Mouse (Mus musculus): ENCODE measurements around the gene Tgfb3.

DNA sequence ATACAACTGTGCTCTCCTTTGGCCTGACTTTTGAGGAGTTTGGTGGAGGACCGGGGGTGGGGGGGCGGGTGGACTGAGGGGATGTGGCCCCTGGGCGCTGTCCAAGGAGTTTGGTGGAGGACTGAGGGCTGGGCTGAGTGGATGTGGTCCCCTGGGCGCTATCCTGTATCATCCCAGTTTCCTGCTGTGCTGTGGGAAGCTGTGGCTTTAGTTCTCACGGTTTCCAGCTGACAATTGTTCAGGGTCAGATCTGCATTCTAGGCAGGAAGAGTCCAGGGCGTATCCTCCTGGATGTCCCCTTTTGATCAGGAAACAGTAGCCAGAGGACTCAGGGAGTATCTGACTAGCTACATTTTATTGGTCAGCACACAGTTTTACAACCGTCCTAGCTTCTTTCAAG is 9.2 kb upstream of the Tgfb3 start:
- TF ChIP-seq CTCF (IDR thresholded peaks at IDR 0.05; ENCODE audit: extremely low read depth, insufficient read length, insufficient replicate concordance, low read depth, low read length) (no peak), POLR2A (IDR thresholded peaks at IDR 0.05; ENCODE audit: low read depth, low read length) (no peak)

Measured in small intestine, adult 2 months (tissue).